Mouse (Mus musculus) embryonic facial prominence, embryonic 10.5 days (tissue): Measurements from ENCODE around the gene Cacna2d2. TPM values are rescaled to one million over a fixed set of nuclear protein-coding genes. Genes with fewer than 3 reads are reported as not detected.

Experiments used
- DNase-seq: peaks from one replicate; pipeline ENCODE4 v3.0.0-alpha.2; 2017; ENCODE audit warnings: low spot score
- H3K27ac ChIP-seq: fragments of 300-500 bp; sonication (generic); replicated peaks from 2 replicates; pipeline ENCODE4 v1.5.1; 2016; ENCODE audit warnings: mild to moderate bottlenecking
- H3K27me3 ChIP-seq: fragments of 300-500 bp; sonication (generic); replicated peaks from 2 replicates; pipeline ENCODE4 v1.6.1; 2016; ENCODE audit warnings: low read depth, mild to moderate bottlenecking; ENCODE audit not compliant: poor library complexity, severe bottlenecking
- H3K36me3 ChIP-seq: fragments of 300-500 bp; sonication (generic); replicated peaks from 2 replicates; pipeline ENCODE4 v1.6.1; 2016; ENCODE audit warnings: mild to moderate bottlenecking, moderate library complexity
- H3K4me1 ChIP-seq: fragments of 300-500 bp; sonication (generic); 2 replicates; pipeline ENCODE4 v1.6.1; 2016
- H3K4me3 ChIP-seq: fragments of 300-500 bp; sonication (generic); 2 replicates; pipeline ENCODE4 v1.5.1; 2016; ENCODE audit warnings: mild to moderate bottlenecking, moderate library complexity
- H3K9me3 ChIP-seq: fragments of 300-500 bp; sonication (generic); 2 replicates; pipeline ENCODE4 v1.6.1; 2016; ENCODE audit warnings: mild to moderate bottlenecking
- WGBS: fragments of 180-500 bp; shearing (Covaris S2); methylation state at CpG from one replicate; pipeline ENCODE4 v1.1.7; 2016; 5-methylcytosine and 5-hydroxymethylcytosine counted together
- polyA plus RNA-seq: library from polyadenylated mRNA; unstranded; fragments of >200 nt; fragmentation: Nextera tagmentation; extraction: Ambion mirVana; gene quantifications from 2 replicates; pipeline ENCODE4 v1.2.1, GENCODE M21; 2016

The Cacna2d2 gene
- 0.45 and 0.50 TPM in 2 replicates for polyA plus RNA-seq

GRCm38 (mm10) chr9:107399491-107399971 is at the start of gene Cacna2d2:
Cacna2d2 (plus strand) TSS chr9:107399612.
- Histone ChIP-seq H3K4me3 (peak within 1 kb of the TSS; percentile 88), H3K27me3 (peaks cover 95% of the 10 kb centered on the region), H3K27ac (peak within 1 kb of the TSS; percentile 78), H3K4me1 (peaks cover 30% of the 10 kb centered on the region), H3K36me3 (no peaks in the 10 kb centered on the region), H3K9me3 (no peaks in the 10 kb centered on the region)
- under 1% methylated on average over 54 of the region's 54 CpGs for WGBS
- DNase-seq = peak; percentile 85

- H3K27me3 ChIP-seq = peaks cover 53% of the 10 kb centered on the region
- 80% methylated on average over 1 of the region's 1 CpGs for WGBS
- no peak overlapping the region for H3K27ac ChIP-seq
- H3K4me3 ChIP-seq = no peak overlapping the region
- H3K4me1 ChIP-seq = peaks cover 3% of the 10 kb centered on the region; the same call in 1 of the 2 replicates
- no peaks in the 10 kb centered on the region for H3K36me3 ChIP-seq
- no peak for DNase-seq
- H3K9me3 ChIP-seq = no peaks in the 10 kb centered on the region
Measured at GRCm38 (mm10) chr9:107354826-107355225, 44.6 kb upstream of the Cacna2d2 start.

- Histone ChIP-seq H3K9me3 (no peaks in the 10 kb centered on the region), H3K36me3 (no peaks in the 10 kb centered on the region), H3K27ac (no peak overlapping the region), H3K4me1 (peaks cover 10% of the 10 kb centered on the region), H3K27me3 (peaks cover 60% of the 10 kb centered on the region), H3K4me3 (no peak overlapping the region)
- 52% methylated on average over 7 of the region's 7 CpGs for WGBS
- DNase-seq = peak; percentile 63
Measured at GRCm38 (mm10) chr9:107355870-107356765, 43.3 kb upstream of the Cacna2d2 start.

- Histone ChIP-seq H3K27ac (no peak overlapping the region), H3K4me1 (peaks cover 20% of the 10 kb centered on the region), H3K4me3 (no peak overlapping the region), H3K9me3 (no peaks in the 10 kb centered on the region), H3K27me3 (peaks cover 60% of the 10 kb centered on the region), H3K36me3 (no peaks in the 10 kb centered on the region)
- DNase-seq = peak; percentile 85
- WGBS = 19% methylated on average over 5 of the region's 5 CpGs
Measured at GRCm38 (mm10) chr9:107357651-107358050, 41.8 kb upstream of the Cacna2d2 start.

GRCm38 (mm10) chr9:107360989-107361388 is 38.4 kb upstream of the Cacna2d2 start:
- no peak for DNase-seq
- WGBS = 24% methylated on average over 3 of the region's 3 CpGs
- H3K27ac ChIP-seq = no peak overlapping the region

GRCm38 (mm10) chr9:107366644-107367043 is 32.8 kb upstream of the Cacna2d2 start:
- WGBS = 10% methylated on average over 3 of the region's 3 CpGs
- no peak overlapping the region for H3K27ac ChIP-seq
- peaks cover 36% of the 10 kb centered on the region for H3K4me1 ChIP-seq
- H3K4me3 ChIP-seq = no peak overlapping the region
- no peaks in the 10 kb centered on the region for H3K36me3 ChIP-seq
- peaks cover 41% of the 10 kb centered on the region for H3K27me3 ChIP-seq
- peak; percentile 68 for DNase-seq
- H3K9me3 ChIP-seq = no peaks in the 10 kb centered on the region

More at GRCm38 (mm10) chr9:107360989-107361388, 38.4 kb upstream of the Cacna2d2 start:
- Histone ChIP-seq H3K4me3 (no peak overlapping the region), H3K4me1 (peaks cover 31% of the 10 kb centered on the region), H3K36me3 (no peaks in the 10 kb centered on the region), H3K9me3 (no peaks in the 10 kb centered on the region), H3K27me3 (peaks cover 40% of the 10 kb centered on the region)

GRCm38 (mm10) chr9:107368302-107368701 is 31.1 kb upstream of the Cacna2d2 start:
- WGBS = 81% methylated on average over 1 of the region's 1 CpGs
- Histone ChIP-seq H3K36me3 (no peaks in the 10 kb centered on the region), H3K27ac (no peak overlapping the region), H3K9me3 (no peaks in the 10 kb centered on the region), H3K27me3 (peaks cover 54% of the 10 kb centered on the region), H3K4me1 (peaks cover 22% of the 10 kb centered on the region), H3K4me3 (no peak overlapping the region)
- no peak for DNase-seq

- DNase-seq = no peak
- H3K9me3 ChIP-seq = no peaks in the 10 kb centered on the region
- no peak overlapping the region for H3K27ac ChIP-seq
- WGBS = 44% methylated on average over 10 of the region's 10 CpGs
- no peak overlapping the region for H3K4me3 ChIP-seq
- H3K36me3 ChIP-seq = no peaks in the 10 kb centered on the region
- H3K27me3 ChIP-seq = peaks cover 66% of the 10 kb centered on the region
- peaks cover 18% of the 10 kb centered on the region for H3K4me1 ChIP-seq
Measured at GRCm38 (mm10) chr9:107369270-107370105, 29.9 kb upstream of the Cacna2d2 start.

GRCm38 (mm10) chr9:107370106-107370463 is 29.3 kb upstream of the Cacna2d2 start:
- Histone ChIP-seq H3K9me3 (no peaks in the 10 kb centered on the region), H3K4me1 (peaks cover 23% of the 10 kb centered on the region), H3K36me3 (no peaks in the 10 kb centered on the region), H3K4me3 (no peak overlapping the region), H3K27ac (no peak overlapping the region), H3K27me3 (peaks cover 72% of the 10 kb centered on the region)
- DNase-seq = no peak
- WGBS = 9% methylated on average over 4 of the region's 4 CpGs

GRCm38 (mm10) chr9:107372441-107372840 is 27.0 kb upstream of the Cacna2d2 start:
- Histone ChIP-seq H3K36me3 (no peaks in the 10 kb centered on the region), H3K27ac (no peak overlapping the region), H3K4me3 (no peak overlapping the region), H3K9me3 (no peaks in the 10 kb centered on the region), H3K4me1 (peaks cover 28% of the 10 kb centered on the region), H3K27me3 (peaks cover 92% of the 10 kb centered on the region)
- no peak for DNase-seq
- WGBS = 60% methylated on average over 4 of the region's 4 CpGs

- Histone ChIP-seq H3K27ac (no peak overlapping the region), H3K4me1 (peaks cover 35% of the 10 kb centered on the region), H3K9me3 (no peaks in the 10 kb centered on the region), H3K36me3 (no peaks in the 10 kb centered on the region), H3K4me3 (no peak overlapping the region), H3K27me3 (peaks cover 94% of the 10 kb centered on the region)
- WGBS = 4% methylated on average over 8 of the region's 8 CpGs
- peak; percentile 51 for DNase-seq
Measured at GRCm38 (mm10) chr9:107374623-107375022, 24.8 kb upstream of the Cacna2d2 start.

- H3K36me3 ChIP-seq = no peaks in the 10 kb centered on the region
- H3K4me1 ChIP-seq = peaks cover 28% of the 10 kb centered on the region
- no peak overlapping the region for H3K4me3 ChIP-seq
- H3K27ac ChIP-seq = no peak overlapping the region
- no peaks in the 10 kb centered on the region for H3K9me3 ChIP-seq
- peaks cover 95% of the 10 kb centered on the region for H3K27me3 ChIP-seq
- no peak for DNase-seq
- 21% methylated on average over 5 of the region's 5 CpGs for WGBS
Measured at GRCm38 (mm10) chr9:107375451-107375850, 24.0 kb upstream of the Cacna2d2 start.
